Mouse (Mus musculus): ENCODE measurements around the gene Dcaf8. TPM values are rescaled to one million over a fixed set of nuclear protein-coding genes. Genes with fewer than 3 reads are reported as not detected.

Dcaf8 gene
- polyA plus RNA-seq, 1 experiment = 99.6 TPM

DNA sequence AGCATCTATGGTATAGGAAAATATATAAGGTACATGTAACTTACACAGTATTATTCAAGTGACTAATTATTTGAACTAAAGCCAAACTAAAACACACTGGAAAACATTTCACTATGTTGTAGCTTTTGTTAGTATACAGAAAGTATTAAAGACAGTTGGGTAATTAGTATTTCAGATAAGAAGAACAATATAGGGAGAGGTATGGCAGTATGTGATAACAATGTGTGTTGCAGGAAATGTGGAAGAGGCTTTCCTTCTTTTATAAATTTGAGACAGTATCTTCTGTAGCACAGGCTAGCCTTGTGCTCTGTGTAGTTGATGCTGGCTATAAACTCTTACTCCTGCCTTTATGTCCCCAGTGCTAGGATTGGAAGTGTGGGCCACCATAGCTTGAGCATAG is 36.0 kb downstream of the Dcaf8 start:
- TF ChIP-seq CTCF (IDR thresholded peaks at IDR 0.05; ENCODE audit: extremely low read depth, insufficient read depth, low read length) = no peak
- no peak for TF ChIP-seq POLR2A (IDR thresholded peaks at IDR 0.05; ENCODE audit: extremely low read depth, insufficient read depth, low read length)
- Histone ChIP-seq H3K4me3 (ENCODE audit: insufficient read depth, low read length) (no peak overlapping the region), H3K4me1 (ENCODE audit: control insufficient read depth, insufficient read depth, low read length) (no peaks in the 10 kb centered on the region), H3K27ac (ENCODE audit: insufficient read depth, low read length) (no peak overlapping the region)

DNA sequence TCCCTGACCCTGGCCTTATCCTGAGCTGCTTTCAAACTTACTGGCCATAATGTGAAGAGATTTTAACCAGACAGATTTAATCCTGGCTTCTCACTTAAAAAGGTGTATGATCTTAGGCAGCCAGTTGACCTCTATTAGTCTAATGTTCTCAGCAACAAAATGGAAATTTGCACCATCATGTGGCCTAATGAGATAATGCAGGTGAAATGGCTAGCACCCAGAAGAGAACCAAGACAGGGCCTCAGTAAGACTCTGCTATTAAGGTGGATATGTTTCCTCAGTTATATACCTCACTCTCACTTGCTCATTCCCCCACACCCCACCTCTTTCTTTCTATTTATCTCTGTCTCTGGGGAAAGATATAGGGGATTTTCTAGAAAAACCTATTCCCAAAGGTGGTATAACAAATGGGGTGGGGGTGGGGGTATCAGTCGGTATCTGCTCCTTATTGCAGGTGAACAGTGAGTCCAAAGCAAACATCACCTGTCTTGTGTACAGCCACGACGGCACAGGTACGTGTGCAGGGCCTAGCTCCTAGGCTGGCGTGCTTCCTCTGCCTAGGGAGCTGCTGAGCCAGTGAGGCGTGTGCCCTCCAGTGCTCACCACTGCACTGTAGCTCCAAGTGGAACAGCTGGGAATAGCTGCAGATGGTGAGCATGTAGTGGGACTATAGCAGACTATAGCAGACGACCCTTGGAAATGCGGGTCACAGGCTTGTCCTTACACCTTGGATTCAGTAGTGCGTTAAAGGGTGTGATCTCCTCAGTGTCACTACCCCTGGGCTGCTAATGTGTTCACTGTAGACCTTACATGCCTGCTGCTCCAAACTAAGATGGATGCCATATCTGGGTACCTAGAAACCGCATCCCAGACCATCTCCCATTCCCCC is 38.8 kb downstream of the Dcaf8 start:
- Histone ChIP-seq H3K4me3 (ENCODE audit: insufficient read depth, low read length) (no peak overlapping the region), H3K4me1 (ENCODE audit: control insufficient read depth, insufficient read depth, low read length) (no peaks in the 10 kb centered on the region), H3K27ac (ENCODE audit: insufficient read depth, low read length) (no peak overlapping the region)
- TF ChIP-seq POLR2A (IDR thresholded peaks at IDR 0.05; ENCODE audit: extremely low read depth, insufficient read depth, low read length) = no peak
- TF ChIP-seq CTCF (IDR thresholded peaks at IDR 0.05; ENCODE audit: extremely low read depth, insufficient read depth, low read length) = no peak

DNA sequence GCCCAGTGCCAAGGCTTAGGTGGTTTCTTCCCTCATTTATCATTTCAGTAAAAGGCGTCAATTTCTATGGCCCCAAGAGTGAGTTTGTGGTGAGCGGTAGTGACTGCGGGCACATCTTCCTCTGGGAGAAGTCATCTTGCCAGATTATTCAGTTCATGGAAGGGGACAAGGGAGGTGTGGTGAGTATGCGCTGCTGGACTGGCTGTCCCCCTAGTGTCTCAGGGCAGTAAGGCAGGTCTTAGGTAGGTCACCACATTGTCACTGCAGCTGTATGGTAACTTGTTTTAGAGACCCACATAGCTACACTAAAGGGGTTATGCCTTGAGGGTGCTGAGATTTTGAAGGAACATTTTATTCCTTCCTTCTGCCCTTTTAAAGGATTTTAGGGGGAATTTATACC is 41.0 kb downstream of the Dcaf8 start:
- TF ChIP-seq CTCF (IDR thresholded peaks at IDR 0.05; ENCODE audit: extremely low read depth, insufficient read depth, low read length) (peak; percentile 14; the same call in 1 of the 2 replicates), POLR2A (IDR thresholded peaks at IDR 0.05; ENCODE audit: extremely low read depth, insufficient read depth, low read length) (no peak)
- H3K27ac ChIP-seq (ENCODE audit: insufficient read depth, low read length) = no peak overlapping the region
- H3K4me1 ChIP-seq (ENCODE audit: control insufficient read depth, insufficient read depth, low read length) = no peaks in the 10 kb centered on the region
- no peak overlapping the region for H3K4me3 ChIP-seq (ENCODE audit: insufficient read depth, low read length)

DNA sequence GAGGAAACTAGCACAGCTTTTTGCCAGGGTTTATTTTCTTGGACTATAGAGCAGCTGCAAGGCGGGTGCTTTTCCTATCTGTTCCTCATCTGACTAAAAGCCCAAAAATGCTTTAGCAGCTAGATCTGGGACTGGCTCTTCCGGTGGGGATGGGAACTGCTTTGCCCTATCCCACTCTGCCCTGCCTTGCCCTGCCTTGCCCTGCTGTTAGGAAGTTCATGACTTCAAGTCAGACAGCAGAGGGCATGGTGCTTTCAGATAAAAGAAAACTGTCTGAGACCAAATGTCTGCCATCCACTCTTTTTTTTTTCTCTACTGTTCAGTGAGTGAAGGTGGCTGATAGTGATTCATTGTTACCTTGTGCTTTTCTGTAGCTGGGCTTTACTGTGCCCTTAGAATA is 43.7 kb downstream of the Dcaf8 start:
- Histone ChIP-seq H3K4me1 (ENCODE audit: control insufficient read depth, insufficient read depth, low read length) (peaks cover 1% of the 10 kb centered on the region; the same call in 1 of the 2 replicates), H3K4me3 (ENCODE audit: insufficient read depth, low read length) (no peak overlapping the region), H3K27ac (ENCODE audit: insufficient read depth, low read length) (no peak overlapping the region)
- TF ChIP-seq POLR2A (IDR thresholded peaks at IDR 0.05; ENCODE audit: extremely low read depth, insufficient read depth, low read length) (no peak), CTCF (IDR thresholded peaks at IDR 0.05; ENCODE audit: extremely low read depth, insufficient read depth, low read length) (no peak)

DNA sequence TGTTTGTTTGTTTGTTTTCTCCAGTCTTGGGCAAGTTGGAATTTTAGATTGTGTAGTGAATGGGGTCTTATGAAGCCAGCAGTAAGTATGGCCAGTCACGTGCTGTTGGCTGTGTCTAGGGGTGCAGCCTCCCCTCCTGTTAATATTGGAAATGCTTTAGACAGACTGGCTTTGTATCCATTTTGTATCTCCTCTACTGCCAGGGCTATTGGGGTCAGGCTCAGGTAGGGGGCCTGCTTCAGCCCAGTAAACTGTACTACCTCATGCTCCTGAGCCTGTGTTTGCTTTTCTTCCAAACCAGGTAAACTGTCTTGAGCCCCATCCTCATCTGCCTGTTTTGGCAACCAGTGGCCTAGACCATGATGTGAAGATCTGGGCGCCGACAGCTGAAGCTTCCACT is 44.3 kb downstream of the Dcaf8 start:
- peaks cover 1% of the 10 kb centered on the region; the same call in 1 of the 2 replicates for H3K4me1 ChIP-seq (ENCODE audit: control insufficient read depth, insufficient read depth, low read length)
- H3K27ac ChIP-seq (ENCODE audit: insufficient read depth, low read length) = no peak overlapping the region
- TF ChIP-seq CTCF (IDR thresholded peaks at IDR 0.05; ENCODE audit: extremely low read depth, insufficient read depth, low read length) = no peak
- no peak for TF ChIP-seq POLR2A (IDR thresholded peaks at IDR 0.05; ENCODE audit: extremely low read depth, insufficient read depth, low read length)
- H3K4me3 ChIP-seq (ENCODE audit: insufficient read depth, low read length) = no peak overlapping the region

DNA sequence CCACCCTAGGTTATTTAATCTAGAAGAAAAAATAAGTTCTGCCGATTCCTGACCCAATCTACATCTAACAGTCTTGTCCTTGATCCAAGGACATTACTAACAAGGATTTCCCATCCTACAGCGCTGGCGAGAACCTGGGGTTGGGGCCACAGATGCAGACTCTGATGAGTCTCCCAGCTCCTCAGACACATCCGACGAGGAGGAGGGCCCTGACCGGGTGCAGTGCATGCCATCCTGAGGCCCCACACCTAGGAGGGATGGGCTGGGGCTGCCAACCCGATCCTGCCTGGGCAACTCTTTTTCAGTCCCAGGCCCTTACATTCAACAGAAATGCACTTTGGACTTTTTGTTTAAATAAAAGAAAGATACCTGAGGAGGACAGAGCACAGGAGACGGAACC is 46.6 kb downstream of the Dcaf8 start:
- H3K27ac ChIP-seq (ENCODE audit: insufficient read depth, low read length) = no peak overlapping the region
- no peak overlapping the region for H3K4me3 ChIP-seq (ENCODE audit: insufficient read depth, low read length)
- peaks cover 3% of the 10 kb centered on the region; the same call in 1 of the 2 replicates for H3K4me1 ChIP-seq (ENCODE audit: control insufficient read depth, insufficient read depth, low read length)
- TF ChIP-seq CTCF (IDR thresholded peaks at IDR 0.05; ENCODE audit: extremely low read depth, insufficient read depth, low read length) (no peak), POLR2A (IDR thresholded peaks at IDR 0.05; ENCODE audit: extremely low read depth, insufficient read depth, low read length) (no peak)

DNA sequence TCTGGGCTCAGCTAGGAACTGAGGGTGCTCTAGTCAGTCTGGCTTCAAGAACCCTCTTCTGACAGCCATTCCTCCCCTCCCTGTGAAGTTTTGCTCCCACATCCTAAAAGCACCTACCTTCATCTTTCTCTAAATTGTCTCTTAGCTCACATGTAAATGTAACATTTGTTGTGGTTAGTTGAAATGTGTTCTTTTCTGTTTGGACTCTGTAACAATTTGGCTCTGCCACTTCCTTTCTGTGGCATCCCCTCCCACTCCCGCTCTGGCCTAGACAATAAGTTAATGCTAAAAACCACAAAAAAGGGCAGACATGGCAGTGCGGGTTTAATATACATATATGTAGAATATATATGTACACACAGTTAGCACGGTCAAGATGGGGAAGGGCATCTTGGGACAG is 49.3 kb downstream of the Dcaf8 start:
- Histone ChIP-seq H3K4me3 (ENCODE audit: insufficient read depth, low read length) (no peak overlapping the region), H3K27ac (ENCODE audit: insufficient read depth, low read length) (no peak overlapping the region), H3K4me1 (ENCODE audit: control insufficient read depth, insufficient read depth, low read length) (peaks cover 13% of the 10 kb centered on the region)
- TF ChIP-seq CTCF (IDR thresholded peaks at IDR 0.05; ENCODE audit: extremely low read depth, insufficient read depth, low read length) (no peak), POLR2A (IDR thresholded peaks at IDR 0.05; ENCODE audit: extremely low read depth, insufficient read depth, low read length) (no peak; the same call in 1 of the 2 replicates)

DNA sequence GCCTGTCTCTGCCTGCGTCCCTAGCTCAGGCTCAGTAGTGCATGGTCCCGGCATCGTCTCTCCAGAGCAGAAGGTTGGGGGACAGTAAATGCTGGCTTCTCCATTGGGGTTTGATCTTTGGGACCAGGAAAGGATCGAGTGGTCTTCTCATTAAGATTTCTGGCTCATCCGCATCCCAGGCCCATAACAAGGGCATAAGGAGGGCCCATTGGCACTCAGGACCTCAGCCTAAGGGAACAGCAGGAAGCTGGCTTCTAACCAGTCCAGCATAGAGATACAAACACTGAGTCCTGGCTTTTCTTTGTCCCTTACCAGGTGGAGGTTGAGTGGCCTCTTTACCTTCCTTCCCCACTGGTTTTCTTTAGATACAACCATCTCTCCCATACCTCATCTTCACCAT is 50.0 kb downstream of the Dcaf8 start:
- Histone ChIP-seq H3K4me3 (ENCODE audit: insufficient read depth, low read length) (no peak overlapping the region), H3K4me1 (ENCODE audit: control insufficient read depth, insufficient read depth, low read length) (peaks cover 16% of the 10 kb centered on the region), H3K27ac (ENCODE audit: insufficient read depth, low read length) (no peak overlapping the region)
- TF ChIP-seq CTCF (IDR thresholded peaks at IDR 0.05; ENCODE audit: extremely low read depth, insufficient read depth, low read length) = no peak
- TF ChIP-seq POLR2A (IDR thresholded peaks at IDR 0.05; ENCODE audit: extremely low read depth, insufficient read depth, low read length) = no peak

DNA sequence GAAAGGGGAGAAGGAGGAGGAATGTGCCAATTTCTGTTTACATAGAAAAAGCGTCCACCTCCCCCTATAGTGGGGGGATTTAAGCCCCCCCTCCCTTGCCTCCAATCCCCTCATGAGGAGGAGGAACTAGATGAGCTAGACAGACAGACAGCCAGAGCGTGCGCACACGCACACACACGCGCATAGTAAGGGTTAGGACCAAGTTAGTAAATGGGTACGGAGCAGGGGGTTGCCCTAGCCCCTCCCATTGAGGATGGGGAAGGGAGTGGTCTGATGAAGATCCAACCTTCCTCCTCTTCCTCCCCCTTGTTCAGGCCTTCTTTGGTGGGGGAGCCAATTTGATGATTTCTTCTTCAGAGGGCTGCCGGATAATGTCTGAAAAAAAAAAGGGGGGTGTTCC is 50.4 kb downstream of the Dcaf8 start:
- Histone ChIP-seq H3K4me1 (ENCODE audit: control insufficient read depth, insufficient read depth, low read length) (peaks cover 19% of the 10 kb centered on the region), H3K4me3 (ENCODE audit: insufficient read depth, low read length) (no peak overlapping the region), H3K27ac (ENCODE audit: insufficient read depth, low read length) (no peak overlapping the region)
- TF ChIP-seq POLR2A (IDR thresholded peaks at IDR 0.05; ENCODE audit: extremely low read depth, insufficient read depth, low read length) (peak; percentile 27; the same call in 1 of the 2 replicates), CTCF (IDR thresholded peaks at IDR 0.05; ENCODE audit: extremely low read depth, insufficient read depth, low read length) (no peak)

DNA sequence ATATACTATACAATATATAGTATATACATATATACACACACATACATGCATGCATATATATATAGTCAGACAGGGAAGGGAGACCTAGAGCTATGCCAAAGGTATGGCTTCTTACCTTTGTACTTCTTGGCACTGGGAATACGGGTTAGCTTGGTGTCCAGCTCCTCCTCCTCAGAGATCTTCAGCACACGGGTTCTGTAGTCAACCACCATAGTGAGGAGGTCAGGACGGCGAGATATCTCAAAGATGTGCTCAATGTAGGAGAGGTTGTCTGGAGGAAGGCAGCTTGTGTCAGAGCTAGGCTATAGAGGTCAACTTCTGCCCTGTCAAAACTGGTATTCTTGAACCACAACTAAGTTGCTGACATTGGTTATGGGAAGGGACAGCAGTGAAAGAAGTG is 51.1 kb downstream of the Dcaf8 start:
- no peak overlapping the region for H3K4me3 ChIP-seq (ENCODE audit: insufficient read depth, low read length)
- no peak overlapping the region for H3K27ac ChIP-seq (ENCODE audit: insufficient read depth, low read length)
- TF ChIP-seq POLR2A (IDR thresholded peaks at IDR 0.05; ENCODE audit: extremely low read depth, insufficient read depth, low read length) = no peak
- no peak for TF ChIP-seq CTCF (IDR thresholded peaks at IDR 0.05; ENCODE audit: extremely low read depth, insufficient read depth, low read length)
- H3K4me1 ChIP-seq (ENCODE audit: control insufficient read depth, insufficient read depth, low read length) = peaks cover 24% of the 10 kb centered on the region
